ENCODE assay signal across 28 mouse cellular contexts in the genomic region with DNA sequence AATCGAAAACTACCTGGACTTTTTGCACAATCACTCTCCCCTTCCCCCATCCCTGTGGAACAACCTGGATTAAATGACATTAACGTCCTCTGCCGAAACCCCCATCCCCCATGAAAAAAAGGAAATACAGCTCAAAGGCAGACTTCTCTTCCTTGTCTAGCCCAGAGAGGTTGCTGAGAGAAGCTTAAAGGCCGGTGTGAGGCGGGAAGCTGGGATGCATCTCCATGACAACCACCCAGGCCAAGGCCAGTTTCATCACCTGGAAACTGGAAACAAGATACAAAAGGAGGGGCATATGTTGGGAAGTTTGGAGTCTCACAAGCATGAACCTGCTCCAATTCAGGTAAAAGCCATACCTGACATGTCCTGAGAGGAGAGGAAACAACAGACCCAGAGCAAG.
DNase-seq lines count a peak whose midpoint lies in the region; ATAC-seq and TF ChIP-seq lines count a peak whose summit lies in the region.
"Had no signal": no experiment of that assay in that cellular context is flagged by ENCODE, and none has a peak within 500 bp of the region (broad histone marks: within the 10 kb centered on the region; RNA-seq: fewer than 3 reads in every experiment).

No protein-coding gene starts in this region.

- no peak for DNase-seq in hindbrain, postnatal 0 days (ENCODE audit: low spot score)
- DNase-seq in midbrain, embryonic 10.5 days (ENCODE audit: low spot score), result no peak
- DNase-seq: adrenal gland, adult 2 months; adrenal gland, postnatal 14 days; B cell, adult 2 months; cerebellum, adult 11-12 months; cerebellum, adult 8-10 months; cerebellum, postnatal 10 days; cerebellum, postnatal 36 days; embryo, embryonic 11 days; gastrocnemius, adult 2 months; gastrocnemius, postnatal 14 days; heart, adult 11 months had no signal

- no peaks in the 10 kb centered on the region for H3K9me3 ChIP-seq in hindbrain, embryonic 12.5 days (replicated peaks)
- H3K9me3 ChIP-seq in hindbrain, postnatal 0 days (ENCODE audit: low read length), result no peaks in the 10 kb centered on the region
- no peaks in the 10 kb centered on the region for H3K9me3 ChIP-seq in hindbrain, embryonic 15.5 days
- no peaks in the 10 kb centered on the region for H3K9me3 ChIP-seq in hindbrain, embryonic 16.5 days (ENCODE audit: control insufficient read depth, low read length)
- H3K9me3 ChIP-seq in midbrain, embryonic 15.5 days, result no peaks in the 10 kb centered on the region
- H3K9me3 ChIP-seq in midbrain, embryonic 10.5 days (replicated peaks), result no peaks in the 10 kb centered on the region
- no peaks in the 10 kb centered on the region for H3K9me3 ChIP-seq in liver, embryonic 12.5 days (replicated peaks)
- H3K9me3 ChIP-seq: embryonic facial prominence, embryonic 10.5 days; embryonic facial prominence, embryonic 13.5 days; forebrain, embryonic 12.5 days; G1E had no signal

- no peaks in the 10 kb centered on the region for H3K27me3 ChIP-seq in hindbrain, embryonic 12.5 days
- no peaks in the 10 kb centered on the region for H3K27me3 ChIP-seq in hindbrain, postnatal 0 days (ENCODE audit: insufficient read depth, low read length)
- H3K27me3 ChIP-seq in hindbrain, embryonic 15.5 days, result no peaks in the 10 kb centered on the region
- no peaks in the 10 kb centered on the region for H3K27me3 ChIP-seq in hindbrain, embryonic 16.5 days (replicated peaks; ENCODE audit: control insufficient read depth, insufficient read depth, low read length)
- H3K27me3 ChIP-seq in midbrain, embryonic 15.5 days (replicated peaks), result no peaks in the 10 kb centered on the region
- H3K27me3 ChIP-seq in midbrain, embryonic 10.5 days (ENCODE audit: low read depth, poor library complexity, severe bottlenecking), result no peaks in the 10 kb centered on the region
- H3K27me3 ChIP-seq in liver, embryonic 12.5 days (replicated peaks), result no peaks in the 10 kb centered on the region
- H3K27me3 ChIP-seq: embryonic facial prominence, embryonic 13.5 days; forebrain, embryonic 12.5 days; Patski had no signal

- ATAC-seq in hindbrain, embryonic 12.5 days (ENCODE audit: low FRiP score), result no peak
- ATAC-seq in hindbrain, postnatal 0 days, result no peak
- no peak for ATAC-seq in hindbrain, embryonic 15.5 days (ENCODE audit: low FRiP score, low read depth)
- no peak for ATAC-seq in hindbrain, embryonic 16.5 days
- ATAC-seq in midbrain, embryonic 15.5 days (replicated peaks), result peak; percentile 46; the same call in 1 of the 2 replicates
- no peak for ATAC-seq in liver, embryonic 12.5 days
- ATAC-seq: forebrain, embryonic 16.5 days; inflammation-experienced regulatory T-cells, adult 6 months; intestine, embryonic 16.5 days; Patski had no signal

- no peak for TF ChIP-seq CTCF in hindbrain, postnatal 0 days (IDR thresholded peaks at IDR 0.05; ENCODE audit: low read depth)

- H3K9ac ChIP-seq in hindbrain, embryonic 12.5 days, result no peak overlapping the region
- H3K9ac ChIP-seq in hindbrain, postnatal 0 days (replicated peaks; ENCODE audit: low read length), result no peak overlapping the region
- H3K9ac ChIP-seq in hindbrain, embryonic 15.5 days, result no peak overlapping the region
- no peak overlapping the region for H3K9ac ChIP-seq in hindbrain, embryonic 16.5 days (ENCODE audit: low read depth, low read length)
- no peak overlapping the region for H3K9ac ChIP-seq in midbrain, embryonic 15.5 days
- no peak overlapping the region for H3K9ac ChIP-seq in liver, embryonic 12.5 days
- H3K9ac ChIP-seq: embryonic facial prominence, embryonic 13.5 days; forebrain, embryonic 12.5 days had no signal

- peaks cover 13% of the 10 kb centered on the region; the same call in 1 of the 2 replicates for H3K4me1 ChIP-seq in hindbrain, embryonic 12.5 days
- H3K4me1 ChIP-seq in hindbrain, postnatal 0 days (ENCODE audit: insufficient read depth, low read length), result peaks cover 4% of the 10 kb centered on the region; the same call in 1 of the 2 replicates
- H3K4me1 ChIP-seq in hindbrain, embryonic 15.5 days (replicated peaks), result peaks cover 26% of the 10 kb centered on the region
- peaks cover 10% of the 10 kb centered on the region for H3K4me1 ChIP-seq in hindbrain, embryonic 16.5 days (ENCODE audit: control insufficient read depth, insufficient read depth, low read depth, low read length)
- H3K4me1 ChIP-seq in midbrain, embryonic 15.5 days, result peaks cover 17% of the 10 kb centered on the region
- peaks cover 8% of the 10 kb centered on the region for H3K4me1 ChIP-seq in midbrain, embryonic 10.5 days
- H3K4me1 ChIP-seq in liver, embryonic 12.5 days, result no peaks in the 10 kb centered on the region

- no peaks in the 10 kb centered on the region for H3K36me3 ChIP-seq in hindbrain, embryonic 12.5 days
- no peaks in the 10 kb centered on the region for H3K36me3 ChIP-seq in hindbrain, postnatal 0 days (ENCODE audit: insufficient read depth, low read length)
- H3K36me3 ChIP-seq in hindbrain, embryonic 15.5 days, result no peaks in the 10 kb centered on the region
- no peaks in the 10 kb centered on the region for H3K36me3 ChIP-seq in hindbrain, embryonic 16.5 days (ENCODE audit: control insufficient read depth, insufficient read depth, low read length)
- H3K36me3 ChIP-seq in midbrain, embryonic 15.5 days (replicated peaks), result no peaks in the 10 kb centered on the region
- no peaks in the 10 kb centered on the region for H3K36me3 ChIP-seq in midbrain, embryonic 10.5 days
- no peaks in the 10 kb centered on the region for H3K36me3 ChIP-seq in liver, embryonic 12.5 days
- H3K36me3 ChIP-seq: embryonic facial prominence, embryonic 10.5 days; embryonic facial prominence, embryonic 13.5 days; forebrain, embryonic 12.5 days; G1E had no signal

- no peak overlapping the region for H3K4me2 ChIP-seq in hindbrain, embryonic 12.5 days (replicated peaks)
- H3K4me2 ChIP-seq in hindbrain, postnatal 0 days (ENCODE audit: low read depth, low read length), result no peak overlapping the region
- H3K4me2 ChIP-seq in hindbrain, embryonic 15.5 days, result no peak overlapping the region
- H3K4me2 ChIP-seq in hindbrain, embryonic 16.5 days (ENCODE audit: low read length), result no peak overlapping the region
- H3K4me2 ChIP-seq in midbrain, embryonic 15.5 days, result no peak overlapping the region; the same call in 1 of the 2 replicates
- H3K4me2 ChIP-seq in liver, embryonic 12.5 days, result no peak overlapping the region
- H3K4me2 ChIP-seq: embryonic facial prominence, embryonic 13.5 days; forebrain, embryonic 12.5 days; heart, embryonic 11.5 days had no signal

- 72% methylated on average over 5 of the region's 5 CpGs for WGBS in hindbrain, embryonic 12.5 days
- 66% methylated on average over 5 of the region's 5 CpGs for WGBS in hindbrain, postnatal 0 days
- WGBS in hindbrain, embryonic 15.5 days, result 59% methylated on average over 5 of the region's 5 CpGs
- WGBS in hindbrain, embryonic 16.5 days, result 56% methylated on average over 5 of the region's 5 CpGs
- 45% methylated on average over 5 of the region's 5 CpGs for WGBS in midbrain, embryonic 15.5 days
- WGBS in midbrain, embryonic 10.5 days, result 81% methylated on average over 5 of the region's 5 CpGs
- 58% methylated on average over 5 of the region's 5 CpGs for WGBS in liver, embryonic 12.5 days (ENCODE audit: insufficient replicate concordance)

- 0 out of 2 replicates have a peak overlapping the region, but pooled peaks have one; percentile 23 for H3K27ac ChIP-seq in hindbrain, embryonic 12.5 days
- H3K27ac ChIP-seq in hindbrain, postnatal 0 days, result no peak overlapping the region
- 0 out of 2 replicates have a peak overlapping the region, but pooled peaks have one; percentile 4 for H3K27ac ChIP-seq in hindbrain, embryonic 15.5 days (replicated peaks)
- no peak overlapping the region for H3K27ac ChIP-seq in hindbrain, embryonic 16.5 days (ENCODE audit: low read depth, low read length)
- peak overlapping the region; percentile 31 for H3K27ac ChIP-seq in midbrain, embryonic 15.5 days
- no peak overlapping the region for H3K27ac ChIP-seq in midbrain, embryonic 10.5 days (replicated peaks)
- H3K27ac ChIP-seq in liver, embryonic 12.5 days, result no peak overlapping the region
- H3K27ac ChIP-seq: embryonic facial prominence, embryonic 10.5 days; embryonic facial prominence, embryonic 13.5 days; forebrain, embryonic 12.5 days; gastrocnemius, adult 2 months had no signal

- H3K4me3 ChIP-seq in hindbrain, embryonic 12.5 days, result no peak overlapping the region
- no peak overlapping the region for H3K4me3 ChIP-seq in hindbrain, postnatal 0 days (ENCODE audit: low read length)
- H3K4me3 ChIP-seq in hindbrain, embryonic 15.5 days, result no peak overlapping the region
- no peak overlapping the region for H3K4me3 ChIP-seq in hindbrain, embryonic 16.5 days (ENCODE audit: low read length)
- H3K4me3 ChIP-seq in midbrain, embryonic 15.5 days, result no peak overlapping the region
- no peak overlapping the region for H3K4me3 ChIP-seq in midbrain, embryonic 10.5 days
- H3K4me3 ChIP-seq in liver, embryonic 12.5 days, result no peak overlapping the region
- H3K4me3 ChIP-seq: embryonic facial prominence, embryonic 10.5 days; embryonic facial prominence, embryonic 13.5 days; erythroblast, embryonic 14.5 days; forebrain, embryonic 12.5 days; gastrocnemius, adult 2 months had no signal

Comparison
In these comparisons a context has a peak if more than half of its experiments do, and no peak if none do; other contexts are left out.
1. H3K27ac ChIP-seq: peak in hindbrain, embryonic 12.5 days (single experiment), hindbrain, embryonic 15.5 days (single experiment) and midbrain, embryonic 15.5 days (single experiment); none in hindbrain, postnatal 0 days (single experiment), hindbrain, embryonic 16.5 days (single experiment), midbrain, embryonic 10.5 days (single experiment) and liver, embryonic 12.5 days (single experiment).